Mouse (Mus musculus) embryo, embryonic 10.5 days (tissue): ENCODE measurements around the gene Pstk.
A peak's percentile ranks its signal among the peaks of the same experiment; 100 is the strongest.
"Not testable (repeated sequence)": the region's sequence is repeated elsewhere in the genome, so short reads cannot be mapped to it uniquely, and the experiment has no call there.

ENCODE experiments used
- DNase-seq: peaks from one replicate; pipeline ENCODE4 v3.0.0-alpha.2; 2015; ENCODE audit warnings: low spot score

The Pstk gene

GRCm38 (mm10) chr7:131416742-131417141 is 45.8 kb downstream of the Pstk start:
- DNase-seq = not testable (repeated sequence)

- DNase-seq = no peak
These were observed 46.7 kb downstream of the Pstk start for GRCm38 (mm10) chr7:131417605-131418004.

- DNase-seq = no peak
These were observed 54.0 kb downstream of the Pstk start for GRCm38 (mm10) chr7:131424912-131425311.

- no peak for DNase-seq
These were observed 56.4 kb downstream of the Pstk start for GRCm38 (mm10) chr7:131427331-131427730.

- DNase-seq = peak; percentile 79
These were observed 61.3 kb downstream of the Pstk start for GRCm38 (mm10) chr7:131432244-131432643.

- peak; percentile 12 for DNase-seq
These were observed 63.3 kb downstream of the Pstk start for GRCm38 (mm10) chr7:131434276-131434675.

- DNase-seq = no peak
These were observed 66.1 kb downstream of the Pstk start for GRCm38 (mm10) chr7:131437051-131437450.
